11 mouse cellular contexts compared by ENCODE assay signal in the genomic region with DNA sequence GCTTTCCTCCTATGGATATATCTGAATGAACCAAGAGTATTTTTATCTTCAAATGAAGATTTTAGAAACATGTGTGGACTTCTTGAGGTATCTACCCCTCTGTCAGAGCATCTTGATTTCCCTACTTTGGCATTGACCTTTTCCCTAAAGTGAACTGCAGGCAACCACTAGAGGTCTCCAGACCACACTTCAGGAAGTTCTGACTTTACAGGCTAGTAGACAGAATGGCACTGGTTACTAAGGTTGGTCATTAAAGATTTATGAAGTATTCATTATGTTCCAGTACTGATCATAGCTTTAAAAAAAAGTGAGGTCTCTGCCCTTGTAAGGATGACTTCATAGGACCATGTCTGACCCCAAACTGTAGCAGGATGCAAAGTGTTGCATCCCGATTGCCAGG. TPM values are rescaled to one million over a fixed set of nuclear protein-coding genes. Genes with fewer than 3 reads are reported as not detected.
A peak's percentile ranks its signal among the peaks of the same experiment; 100 is the strongest.
DNase-seq lines count a peak whose midpoint lies in the region; ATAC-seq and TF ChIP-seq lines count a peak whose summit lies in the region.
"Had no signal": no experiment of that assay in that cellular context is flagged by ENCODE, and none has a peak within 500 bp of the region (broad histone marks: within the 10 kb centered on the region; RNA-seq: fewer than 3 reads in every experiment).

No protein-coding gene starts in this region.

- intact Hi-C loops in heart, postnatal 36 days (cut with DNase I), result loop anchor here (2.0 to 5.0 kb wide), 2 partner anchors 36 to 222 kb away; no protein-coding TSS in a partner anchor

- no peak overlapping the region for H3K4me3 ChIP-seq in midbrain, embryonic 14.5 days (replicated peaks; ENCODE audit: low read depth, low read length)
- no peak overlapping the region for H3K4me3 ChIP-seq in midbrain, embryonic 10.5 days
- no peak overlapping the region for H3K4me3 ChIP-seq in cerebellum, adult 2 months (replicated peaks; ENCODE audit: insufficient read depth, low read depth, low read length)
- H3K4me3 ChIP-seq in midbrain, embryonic 15.5 days, result no peak overlapping the region
- H3K4me3 ChIP-seq: midbrain, embryonic 12.5 days had no signal

- 95% methylated on average over 1 of the region's 1 CpGs for WGBS in midbrain, embryonic 14.5 days
- WGBS in midbrain, embryonic 10.5 days, result 93% methylated on average over 1 of the region's 1 CpGs
- 97% methylated on average over 1 of the region's 1 CpGs for WGBS in cerebellum, adult 2 months
- WGBS in midbrain, embryonic 15.5 days, result 100% methylated on average over 1 of the region's 1 CpGs

- H3K27me3 ChIP-seq in midbrain, embryonic 14.5 days (ENCODE audit: control insufficient read depth, insufficient read depth, low read length), result no peaks in the 10 kb centered on the region
- H3K27me3 ChIP-seq in midbrain, embryonic 10.5 days (ENCODE audit: low read depth, poor library complexity, severe bottlenecking), result no peaks in the 10 kb centered on the region
- no peaks in the 10 kb centered on the region for H3K27me3 ChIP-seq in cerebellum, adult 2 months (ENCODE audit: control insufficient read depth, insufficient read depth, low read length)
- H3K27me3 ChIP-seq in midbrain, embryonic 15.5 days (replicated peaks), result no peaks in the 10 kb centered on the region
- H3K27me3 ChIP-seq: midbrain, embryonic 12.5 days had no signal

- H3K4me1 ChIP-seq in midbrain, embryonic 14.5 days (ENCODE audit: control insufficient read depth, insufficient read depth, low read length), result peaks cover 2% of the 10 kb centered on the region; the same call in 1 of the 2 replicates
- 0 out of 2 replicates have a peak, but pooled peaks cover 6% of the 10 kb centered on the region for H3K4me1 ChIP-seq in midbrain, embryonic 10.5 days
- H3K4me1 ChIP-seq in cerebellum, adult 2 months (ENCODE audit: control insufficient read depth, insufficient read depth, low read length), result no peaks in the 10 kb centered on the region
- peaks cover 10% of the 10 kb centered on the region; the same call in 1 of the 2 replicates for H3K4me1 ChIP-seq in midbrain, embryonic 15.5 days

- TF ChIP-seq POLR2A in cerebellum, adult 2 months (IDR thresholded peaks at IDR 0.05; ENCODE audit: borderline replicate concordance, insufficient read depth, low read length), result no peak

- peak; percentile 31; the same call in 1 of the 2 replicates for TF ChIP-seq CTCF in cerebellum, adult 2 months (IDR thresholded peaks at IDR 0.05; ENCODE audit: borderline replicate concordance, insufficient read depth, low read depth, low read length)

- H3K9me3 ChIP-seq in midbrain, embryonic 14.5 days (ENCODE audit: control insufficient read depth, low read length), result no peaks in the 10 kb centered on the region
- no peaks in the 10 kb centered on the region for H3K9me3 ChIP-seq in midbrain, embryonic 10.5 days (replicated peaks)
- no peaks in the 10 kb centered on the region for H3K9me3 ChIP-seq in midbrain, embryonic 15.5 days
- H3K9me3 ChIP-seq: midbrain, embryonic 12.5 days had no signal

- H3K9ac ChIP-seq in midbrain, embryonic 14.5 days (replicated peaks; ENCODE audit: low read length), result no peak overlapping the region
- no peak overlapping the region for H3K9ac ChIP-seq in midbrain, embryonic 15.5 days
- H3K9ac ChIP-seq: midbrain, embryonic 12.5 days had no signal

- no peak for ATAC-seq in midbrain, embryonic 14.5 days (ENCODE audit: low FRiP score, low TSS enrichment)
- no peak for ATAC-seq in granulocyte monocyte progenitor cell, adult 5-6 weeks (replicated peaks; ENCODE audit: poor library complexity, severe bottlenecking)
- no peak for ATAC-seq in midbrain, embryonic 15.5 days (replicated peaks)

- no peak overlapping the region for H3K4me2 ChIP-seq in midbrain, embryonic 14.5 days (ENCODE audit: low read length)
- no peak overlapping the region for H3K4me2 ChIP-seq in midbrain, embryonic 15.5 days
- H3K4me2 ChIP-seq: midbrain, embryonic 12.5 days had no signal

- no peak overlapping the region for H3K27ac ChIP-seq in midbrain, embryonic 14.5 days (replicated peaks; ENCODE audit: low read depth, low read length)
- H3K27ac ChIP-seq in midbrain, embryonic 10.5 days (replicated peaks), result no peak overlapping the region
- H3K27ac ChIP-seq in cerebellum, adult 2 months (ENCODE audit: insufficient read depth, low read length), result no peak overlapping the region
- H3K27ac ChIP-seq in midbrain, embryonic 15.5 days, result no peak overlapping the region
- H3K27ac ChIP-seq: midbrain, embryonic 12.5 days had no signal

- H3K36me3 ChIP-seq in midbrain, embryonic 14.5 days (ENCODE audit: control insufficient read depth, insufficient read depth, low read length), result no peaks in the 10 kb centered on the region
- H3K36me3 ChIP-seq in midbrain, embryonic 10.5 days, result no peaks in the 10 kb centered on the region
- no peaks in the 10 kb centered on the region for H3K36me3 ChIP-seq in midbrain, embryonic 15.5 days (replicated peaks)
- H3K36me3 ChIP-seq: midbrain, embryonic 12.5 days had no signal

- DNase-seq in heart, adult 11 months, result peak; percentile 61
- no peak for DNase-seq in heart, postnatal 36 days
- peak; percentile 46 for DNase-seq in midbrain, embryonic 14.5 days
- no peak for DNase-seq in midbrain, embryonic 10.5 days (ENCODE audit: low spot score)
- DNase-seq in cerebellum, adult 2 months, result peak in 1 of 2 experiments; percentile 4
- DNase-seq in naive thymus-derived CD4-positive, alpha-beta T cell, adult 2 months (ENCODE audit: low read depth), result peak; percentile 36
- DNase-seq: layer of hippocampus, adult 9-11 months had no signal

RNA-seq across cellular contexts. Expression of a gene that starts 46.0 kb away (rescaled TPM):
- 10 to 100 TPM; 16.5 to 20.6 TPM for total RNA-seq in heart, postnatal 36 days (2021)
- 3.2 and 4.5 TPM in 2 replicates for polyA plus RNA-seq in midbrain, embryonic 14.5 days (2014; fragmentation: Nextera tagmentation; extraction: Ambion mirVana)
- polyA plus RNA-seq in midbrain, embryonic 10.5 days (2016; fragmentation: Nextera tagmentation; extraction: Ambion mirVana), result 4.7 and 6.7 TPM in 2 replicates
- polyA plus RNA-seq in cerebellum, adult 2 months (2012; rRNA removed), result 14.6 and 19.1 TPM in 2 replicates
- total RNA-seq in granulocyte monocyte progenitor cell, adult 5-6 weeks (2014; fragmentation: Nextera tagmentation), result 8.5 and 25.0 TPM in 2 replicates
- total RNA-seq in granulocyte monocyte progenitor cell, adult 5-6 weeks (2017), result 23.5 and 26.0 TPM in 2 replicates
- 2.4 and 4.5 TPM in 2 replicates for polyA plus RNA-seq in midbrain, embryonic 15.5 days (2015; fragmentation: Nextera tagmentation; extraction: Ambion mirVana)

RNA-seq across cellular contexts. Expression of a gene that starts 58.2 kb away (rescaled TPM):
- not detected for total RNA-seq in heart, postnatal 36 days (2021)
- 0.30 and 0.93 TPM in 2 replicates for polyA plus RNA-seq in midbrain, embryonic 14.5 days (2014; fragmentation: Nextera tagmentation; extraction: Ambion mirVana)
- not detected in 2 replicates for polyA plus RNA-seq in midbrain, embryonic 10.5 days (2016; fragmentation: Nextera tagmentation; extraction: Ambion mirVana)
- 0.16 and 0.41 TPM in 2 replicates for polyA plus RNA-seq in cerebellum, adult 2 months (2012; rRNA removed)
- total RNA-seq in granulocyte monocyte progenitor cell, adult 5-6 weeks (2014; fragmentation: Nextera tagmentation), result not detected in 2 replicates
- total RNA-seq in granulocyte monocyte progenitor cell, adult 5-6 weeks (2017), result not detected in 2 replicates
- 1.2 and 2.0 TPM in 2 replicates for polyA plus RNA-seq in midbrain, embryonic 15.5 days (2015; fragmentation: Nextera tagmentation; extraction: Ambion mirVana)
- polyA plus RNA-seq: stomach, embryonic 14.5 days had no signal

Comparison
In these comparisons a context has a peak if more than half of its experiments do, and no peak if none do; other contexts are left out.
1. DNase-seq: peak in heart, adult 11 months (single experiment), midbrain, embryonic 14.5 days (single experiment) and naive thymus-derived CD4-positive, alpha-beta T cell, adult 2 months (single experiment); none in heart, postnatal 36 days (0 of 2) and midbrain, embryonic 10.5 days (single experiment).